Mouse (Mus musculus) midbrain, embryonic 16.5 days (tissue): ENCODE data around the gene Katnb1. TPM values are rescaled to one million over a fixed set of nuclear protein-coding genes. Genes with fewer than 3 reads are reported as not detected.

Source experiments
- ATAC-seq: fragments of 200-750 bp; cut with Nextera tagmentation; 2 replicates; pipeline ENCODE4 v1.8.0; 2017; ENCODE audit warnings: moderate TSS enrichment
- H3K27ac ChIP-seq: fragments of 300-500 bp; sonication (generic); 2 replicates; pipeline ENCODE4 v1.5.1; 2014; ENCODE audit warnings: mild to moderate bottlenecking, low read length, mixed read lengths
- H3K27me3 ChIP-seq: fragments of 300-500 bp; sonication (generic); 2 replicates; pipeline ENCODE4 v1.6.1; 2014; ENCODE audit warnings: low read depth, low read length, mixed read lengths; ENCODE audit not compliant: control insufficient read depth, insufficient read depth
- H3K36me3 ChIP-seq: fragments of 300-500 bp; sonication (generic); 2 replicates; pipeline ENCODE4 v1.6.1; 2014; ENCODE audit warnings: mild to moderate bottlenecking, low read length, moderate library complexity, mixed read lengths; ENCODE audit not compliant: control insufficient read depth, insufficient read depth
- H3K4me1 ChIP-seq: fragments of 300-500 bp; sonication (generic); 2 replicates; pipeline ENCODE4 v1.6.1; 2014; ENCODE audit warnings: mild to moderate bottlenecking, low read length, mixed read lengths; ENCODE audit not compliant: control insufficient read depth, insufficient read depth
- H3K4me2 ChIP-seq: fragments of 300-500 bp; sonication (generic); 2 replicates; pipeline ENCODE4 v1.6.1; 2014; ENCODE audit warnings: mild to moderate bottlenecking, low read length, mixed read lengths
- H3K4me3 ChIP-seq: fragments of 300-500 bp; sonication (generic); 2 replicates; pipeline ENCODE4 v1.5.1; 2014; ENCODE audit warnings: low read depth, mild to moderate bottlenecking, low read length, moderate library complexity, mixed read lengths
- H3K9ac ChIP-seq: fragments of 300-500 bp; sonication (generic); 2 replicates; pipeline ENCODE4 v1.6.1; 2014; ENCODE audit warnings: low read depth, low read length, mixed read lengths
- H3K9me3 ChIP-seq: fragments of 300-500 bp; sonication (generic); replicated peaks from 2 replicates; pipeline ENCODE4 v1.6.1; 2014; ENCODE audit warnings: mild to moderate bottlenecking, low read length, mixed read lengths; ENCODE audit not compliant: control insufficient read depth, poor library complexity, severe bottlenecking
- WGBS: fragments of 180-500 bp; shearing (Covaris S2); extraction: QIAGEN DNeasy Blood & Tissue Kit; methylation state at CpG from one replicate; pipeline ENCODE4 v1.1.7; 2014; 5-methylcytosine and 5-hydroxymethylcytosine counted together
- polyA plus RNA-seq: library from polyadenylated mRNA; unstranded; fragments of >200 nt; fragmentation: Nextera tagmentation; extraction: Ambion mirVana; gene quantifications from 2 replicates; pipeline ENCODE4 v1.2.1, GENCODE M21; 2015

The Katnb1 gene
- polyA plus RNA-seq, 1 experiment from 2014 or later: 50.2 TPM

- Histone ChIP-seq H3K9ac (peak overlapping the region; percentile 93; the same call in 1 of the 2 replicates), H3K4me3 (no peak overlapping the region; the same call in 1 of the 2 replicates), H3K9me3 (no peaks in the 10 kb centered on the region), H3K27ac (no peak overlapping the region), H3K4me1 (peaks cover 41% of the 10 kb centered on the region), H3K4me2 (peak overlapping the region; percentile 88; the same call in 1 of the 2 replicates), H3K36me3 (no peaks in the 10 kb centered on the region), H3K27me3 (no peaks in the 10 kb centered on the region)
- ATAC-seq: no peak
- WGBS: 65% methylated on average over 1 of the region's 1 CpGs
Observed at GRCm38 (mm10) chr8:95141026-95141425, 60.0 kb downstream of the Katnb1 start.

- Histone ChIP-seq H3K4me1 (peaks cover 41% of the 10 kb centered on the region), H3K9ac (peak overlapping the region; percentile 93), H3K9me3 (no peaks in the 10 kb centered on the region), H3K4me2 (peak overlapping the region; percentile 88), H3K27me3 (no peaks in the 10 kb centered on the region), H3K36me3 (no peaks in the 10 kb centered on the region), H3K27ac (peak overlapping the region; percentile 62), H3K4me3 (peak overlapping the region; percentile 80)
- WGBS: 4% methylated on average over 6 of the region's 6 CpGs
- ATAC-seq: peak; percentile 4; the same call in 1 of the 2 replicates
Observed at GRCm38 (mm10) chr8:95141469-95142074, 60.6 kb downstream of the Katnb1 start.

GRCm38 (mm10) chr8:95142075-95142831 lies 61.3 kb downstream of the Katnb1 start:
- Histone ChIP-seq H3K4me2 (peak overlapping the region; percentile 88), H3K9ac (peak overlapping the region; percentile 93), H3K4me1 (peaks cover 36% of the 10 kb centered on the region), H3K27ac (peak overlapping the region; percentile 62), H3K9me3 (no peaks in the 10 kb centered on the region), H3K4me3 (peak overlapping the region; percentile 80), H3K36me3 (no peaks in the 10 kb centered on the region), H3K27me3 (no peaks in the 10 kb centered on the region)
- peak; percentile 88 for ATAC-seq
- WGBS: 0% methylated on average over 43 of the region's 66 CpGs

GRCm38 (mm10) chr8:95142985-95143804 lies 62.2 kb downstream of the Katnb1 start:
- Histone ChIP-seq H3K9ac (peak overlapping the region; percentile 93; the same call in 1 of the 2 replicates), H3K9me3 (no peaks in the 10 kb centered on the region), H3K27me3 (no peaks in the 10 kb centered on the region), H3K4me3 (peak overlapping the region; percentile 80), H3K4me2 (peak overlapping the region; percentile 88), H3K4me1 (peaks cover 27% of the 10 kb centered on the region), H3K27ac (peak overlapping the region; percentile 62), H3K36me3 (no peaks in the 10 kb centered on the region)
- peak; percentile 49 for ATAC-seq
- 8% methylated on average over 17 of the region's 17 CpGs for WGBS

GRCm38 (mm10) chr8:95143805-95144630 lies 63.0 kb downstream of the Katnb1 start:
- Histone ChIP-seq H3K4me2 (no peak overlapping the region), H3K4me3 (no peak overlapping the region), H3K36me3 (no peaks in the 10 kb centered on the region), H3K27ac (no peak overlapping the region), H3K9ac (no peak overlapping the region), H3K9me3 (no peaks in the 10 kb centered on the region), H3K27me3 (no peaks in the 10 kb centered on the region), H3K4me1 (peaks cover 21% of the 10 kb centered on the region)
- 64% methylated on average over 6 of the region's 6 CpGs for WGBS
- 0 out of 2 replicates have a peak, but pooled peaks have one; percentile 9 for ATAC-seq

GRCm38 (mm10) chr8:95144631-95145015 lies 63.6 kb downstream of the Katnb1 start:
- no peaks in the 10 kb centered on the region for H3K27me3 ChIP-seq
- no peaks in the 10 kb centered on the region for H3K36me3 ChIP-seq
- no peaks in the 10 kb centered on the region for H3K9me3 ChIP-seq
- no peak overlapping the region for H3K4me3 ChIP-seq
- H3K4me1 ChIP-seq: peaks cover 21% of the 10 kb centered on the region
- no peak overlapping the region for H3K27ac ChIP-seq
- WGBS: 43% methylated on average over 2 of the region's 2 CpGs
- H3K4me2 ChIP-seq: no peak overlapping the region
- H3K9ac ChIP-seq: no peak overlapping the region
- ATAC-seq: no peak

- H3K27ac ChIP-seq: no peak overlapping the region
- 96% methylated on average over 2 of the region's 2 CpGs for WGBS
- H3K4me1 ChIP-seq: peaks cover 16% of the 10 kb centered on the region
- no peaks in the 10 kb centered on the region for H3K9me3 ChIP-seq
- H3K4me2 ChIP-seq: no peak overlapping the region
- no peak overlapping the region for H3K9ac ChIP-seq
- H3K27me3 ChIP-seq: no peaks in the 10 kb centered on the region
- no peak overlapping the region for H3K4me3 ChIP-seq
- no peaks in the 10 kb centered on the region for H3K36me3 ChIP-seq
- no peak for ATAC-seq
Observed at GRCm38 (mm10) chr8:95146044-95146745, 65.2 kb downstream of the Katnb1 start.

GRCm38 (mm10) chr8:95146846-95147245 lies 65.9 kb downstream of the Katnb1 start:
- H3K9ac ChIP-seq: no peak overlapping the region
- H3K9me3 ChIP-seq: no peaks in the 10 kb centered on the region
- no peaks in the 10 kb centered on the region for H3K36me3 ChIP-seq
- H3K27me3 ChIP-seq: no peaks in the 10 kb centered on the region
- no peak overlapping the region for H3K27ac ChIP-seq
- no peak for ATAC-seq
- no peak overlapping the region for H3K4me2 ChIP-seq
- WGBS: 90% methylated on average over 5 of the region's 5 CpGs
- peaks cover 10% of the 10 kb centered on the region for H3K4me1 ChIP-seq
- no peak overlapping the region for H3K4me3 ChIP-seq
